Comparison of ENCODE assay signal across 18 mouse cellular contexts in the genomic region with DNA sequence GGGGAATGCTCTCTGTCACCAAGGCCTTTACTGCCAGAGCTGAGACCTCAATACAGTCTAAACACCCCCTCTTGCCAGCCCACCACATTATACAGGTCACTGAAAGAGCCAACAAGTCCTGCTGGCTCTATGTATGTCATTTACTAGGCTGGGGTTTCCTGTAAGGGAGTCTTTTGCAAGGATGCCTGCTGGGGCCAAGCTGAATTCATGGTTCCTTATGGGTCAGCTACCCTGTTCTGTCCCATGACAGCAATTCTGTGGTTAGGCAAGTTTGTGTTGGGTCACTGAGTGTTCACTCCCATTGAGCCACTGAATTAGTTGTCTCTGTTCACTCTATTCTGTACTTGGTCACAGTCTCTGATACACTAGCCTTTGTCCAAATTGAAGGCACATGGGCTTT.
DNase-seq lines count a peak whose midpoint lies in the region; ATAC-seq lines count a peak whose summit lies in the region.
"Had no signal": no experiment of that assay in that cellular context is flagged by ENCODE, and none has a peak within 500 bp of the region (broad histone marks: within the 10 kb centered on the region; RNA-seq: fewer than 3 reads in every experiment).

No protein-coding gene starts in this region.

- H3K9me3 ChIP-seq in hindbrain, embryonic 13.5 days, result no peaks in the 10 kb centered on the region
- H3K9me3 ChIP-seq in midbrain, embryonic 14.5 days (ENCODE audit: control insufficient read depth, low read length), result no peaks in the 10 kb centered on the region
- no peaks in the 10 kb centered on the region for H3K9me3 ChIP-seq in kidney, embryonic 15.5 days (replicated peaks)
- H3K9me3 ChIP-seq: G1E; heart, embryonic 10.5 days had no signal

- H3K27me3 ChIP-seq in hindbrain, embryonic 13.5 days, result peaks cover 68% of the 10 kb centered on the region
- H3K27me3 ChIP-seq in midbrain, embryonic 14.5 days (ENCODE audit: control insufficient read depth, insufficient read depth, low read length), result no peaks in the 10 kb centered on the region
- no peaks in the 10 kb centered on the region for H3K27me3 ChIP-seq in kidney, embryonic 15.5 days
- H3K27me3 ChIP-seq: megakaryocyte, embryonic 14.5 days had no signal

- H3K9ac ChIP-seq in hindbrain, embryonic 13.5 days, result no peak overlapping the region
- H3K9ac ChIP-seq in midbrain, embryonic 14.5 days (replicated peaks; ENCODE audit: low read length), result no peak overlapping the region
- H3K9ac ChIP-seq in kidney, embryonic 15.5 days, result no peak overlapping the region

- peaks cover 5% of the 10 kb centered on the region for H3K4me1 ChIP-seq in hindbrain, embryonic 13.5 days (replicated peaks)
- H3K4me1 ChIP-seq in midbrain, embryonic 14.5 days (ENCODE audit: control insufficient read depth, insufficient read depth, low read length), result 0 out of 2 replicates have a peak, but pooled peaks cover 2% of the 10 kb centered on the region
- no peaks in the 10 kb centered on the region for H3K4me1 ChIP-seq in kidney, embryonic 15.5 days
- H3K4me1 ChIP-seq: heart, embryonic 10.5 days; megakaryocyte, embryonic 14.5 days had no signal

- H3K27ac ChIP-seq in hindbrain, embryonic 13.5 days, result no peak overlapping the region
- no peak overlapping the region for H3K27ac ChIP-seq in midbrain, embryonic 14.5 days (replicated peaks; ENCODE audit: low read depth, low read length)
- no peak overlapping the region for H3K27ac ChIP-seq in kidney, embryonic 15.5 days
- H3K27ac ChIP-seq: heart, embryonic 10.5 days had no signal

- peak; percentile 71 for ATAC-seq in hindbrain, embryonic 13.5 days (ENCODE audit: low FRiP score)
- no peak for ATAC-seq in midbrain, embryonic 14.5 days (ENCODE audit: low FRiP score, low TSS enrichment)
- ATAC-seq in kidney, embryonic 15.5 days (replicated peaks; ENCODE audit: low FRiP score), result no peak

- H3K4me2 ChIP-seq in hindbrain, embryonic 13.5 days, result no peak overlapping the region
- no peak overlapping the region for H3K4me2 ChIP-seq in midbrain, embryonic 14.5 days (ENCODE audit: low read length)
- H3K4me2 ChIP-seq in kidney, embryonic 15.5 days, result no peak overlapping the region
- H3K4me2 ChIP-seq: liver, embryonic 11.5 days had no signal

- no peak overlapping the region for H3K4me3 ChIP-seq in hindbrain, embryonic 13.5 days
- H3K4me3 ChIP-seq in midbrain, embryonic 14.5 days (replicated peaks; ENCODE audit: low read depth, low read length), result no peak overlapping the region
- no peak overlapping the region for H3K4me3 ChIP-seq in kidney, embryonic 15.5 days (replicated peaks)
- H3K4me3 ChIP-seq: heart, embryonic 10.5 days; megakaryocyte, embryonic 14.5 days had no signal

- H3K36me3 ChIP-seq in hindbrain, embryonic 13.5 days, result no peaks in the 10 kb centered on the region
- no peaks in the 10 kb centered on the region for H3K36me3 ChIP-seq in midbrain, embryonic 14.5 days (ENCODE audit: control insufficient read depth, insufficient read depth, low read length)
- H3K36me3 ChIP-seq in kidney, embryonic 15.5 days, result peaks cover 34% of the 10 kb centered on the region
- H3K36me3 ChIP-seq: G1E had no signal

- DNase-seq in Muller cell, postnatal 12 days (ENCODE audit: inconsistent ontology term), result peak; percentile 92
- DNase-seq in embryo, embryonic 10 days (ENCODE audit: low spot score), result peak; percentile 42
- DNase-seq in midbrain, embryonic 14.5 days, result peak; percentile 6
- DNase-seq in T-cell, adult 2 months (ENCODE audit: low spot score), result no peak
- no peak for DNase-seq in heart, adult 8-10 months (ENCODE audit: low spot score)
- no peak for DNase-seq in urinary bladder, postnatal 25 days (ENCODE audit: low spot score)
- DNase-seq: adrenal gland, adult 8-10 months; cerebellum, adult 9-10 months; heart, postnatal 4 days; kidney, adult 18-20 months; kidney, postnatal 25 days; thymus, postnatal 36 days had no signal

Comparison
In these comparisons a context has a peak if more than half of its experiments do, and no peak if none do; other contexts are left out.
1. DNase-seq: peak in Muller cell, postnatal 12 days (single experiment), embryo, embryonic 10 days (single experiment) and midbrain, embryonic 14.5 days (single experiment); none in T-cell, adult 2 months (single experiment), heart, adult 8-10 months (single experiment) and urinary bladder, postnatal 25 days (single experiment).